Mouse (Mus musculus) layer of hippocampus, adult 8-10 months (tissue): Measurements from ENCODE around the gene Slc25a1. TPM values are rescaled to one million over a fixed set of nuclear protein-coding genes. Genes with fewer than 3 reads are reported as not detected.

Source experiments
- total RNA-seq, 4 experiments: library from RNA; stranded (reverse); gene quantifications; 2 replicates each; pipeline ENCODE4 v1.2.4; 2022

Gene Slc25a1
- total RNA-seq, 4 experiments from 2014 or later, result 37.8 to 57.7 (median 47.1) TPM

Other genes with a start within 250 kb of the Slc25a1 start
- gene Med15, start 195.3 kb downstream of the Slc25a1 start, total RNA-seq, result 10 to 100 TPM; 72.6 to 84.6 (median 78.3) TPM
- 100 to 1,000 TPM in 2 of 4 experiments, 10 to 100 TPM in 2; 95.8 to 105 (median 101) TPM for gene Klhl22, start 168.6 kb downstream of the Slc25a1 start, total RNA-seq
- gene Scarf2, start 130.9 kb downstream of the Slc25a1 start, total RNA-seq, result 1 to 10 TPM; 1.9 to 4.7 (median 3.0) TPM
- 1 to 10 TPM; 2.7 to 3.9 (median 3.4) TPM for gene B830017H08Rik, start 95.1 kb downstream of the Slc25a1 start, total RNA-seq
- 10 to 100 TPM in 3 of 4 experiments, 1 to 10 TPM in 1; 9.4 to 15.9 (median 12.6) TPM for gene Car15, start 89.9 kb downstream of the Slc25a1 start, total RNA-seq
- 1 to 10 TPM in 3 of 4 experiments, under 1 TPM in 1; 0.73 to 2.6 (median 1.6) TPM for gene Gm20518, start 36.5 kb downstream of the Slc25a1 start, total RNA-seq
- under 1 TPM in 1 of 4 experiments, not detected in 3; 0.16 TPM for gene Tssk1, start 34.0 kb downstream of the Slc25a1 start, total RNA-seq
- gene Dgcr2, start 29.7 kb downstream of the Slc25a1 start, total RNA-seq, result 100 to 1,000 TPM in 3 of 4 experiments, 10 to 100 TPM in 1; 97.2 to 106 (median 103) TPM
- gene Tssk2, start 29.6 kb downstream of the Slc25a1 start, total RNA-seq, result not detected
- 10 to 100 TPM; 28.5 to 33.3 (median 30.7) TPM for gene Ess2, start 16.9 kb downstream of the Slc25a1 start, total RNA-seq
- not detected for gene Gsc2, start 13.2 kb downstream of the Slc25a1 start, total RNA-seq
- not detected for gene Vpreb2, start 52.2 kb upstream of the Slc25a1 start, total RNA-seq
- gene Dgcr6, start 124.6 kb upstream of the Slc25a1 start, total RNA-seq, result 10 to 100 TPM; 72.9 to 89.1 (median 76.9) TPM
- gene Prodh, start 162.0 kb upstream of the Slc25a1 start, total RNA-seq, result 10 to 100 TPM; 39.8 to 45.6 (median 40.5) TPM
- gene Rtn4r, start 199.4 kb upstream of the Slc25a1 start, total RNA-seq, result 10 to 100 TPM; 96.1 to 98.8 (median 97.6) TPM